Mouse (Mus musculus): ENCODE measurements at regions not wholly inside any gene's neighbourhood (a gene's known extent, or its start where the extent isn't known, plus 50 kb on each side); places are given as distances from the start of the nearest gene placed in this dataset.

DNA sequence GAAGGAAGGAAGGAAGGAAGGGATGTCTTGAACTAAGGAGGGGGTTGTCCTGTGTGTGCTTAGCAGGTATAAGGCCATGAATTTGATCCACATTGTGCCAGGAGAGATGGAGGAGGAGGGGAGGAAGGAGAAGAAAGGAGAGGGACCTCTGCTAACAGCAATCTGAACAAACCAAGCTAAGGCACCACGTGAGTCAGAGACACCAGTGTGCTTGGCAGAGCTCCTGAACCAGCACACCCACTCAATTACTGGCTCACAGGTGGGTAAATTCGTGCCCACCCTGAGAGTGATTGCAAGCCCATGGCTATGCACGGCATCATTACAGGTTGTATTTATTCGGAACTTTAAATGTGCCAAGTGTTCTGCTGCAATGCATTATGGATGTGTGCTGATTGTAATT, 1154.1 kb downstream of the 4930447A16Rik start:
- H3K9ac ChIP-seq (ENCODE audit: low read depth, low read length): no peak overlapping the region
- no peaks in the 10 kb centered on the region for H3K4me1 ChIP-seq (replicated peaks; ENCODE audit: insufficient read depth, low read length)
- no peaks in the 10 kb centered on the region for H3K36me3 ChIP-seq (ENCODE audit: insufficient read depth, low read length)
- no peak for TF ChIP-seq CTCF (IDR thresholded peaks at IDR 0.05; ENCODE audit: low read depth)
- H3K9me3 ChIP-seq (replicated peaks; ENCODE audit: low read length): no peaks in the 10 kb centered on the region
- DNase-seq (ENCODE audit: low spot score) (no peak), ATAC-seq (replicated peaks; ENCODE audit: low FRiP score, low read depth) (no peak)
- H3K4me2 ChIP-seq (ENCODE audit: low read length): no peak overlapping the region
- no peaks in the 10 kb centered on the region for H3K27me3 ChIP-seq (ENCODE audit: insufficient read depth, low read length)
- 79% methylated on average over 4 of the region's 4 CpGs for WGBS
- no peak overlapping the region for H3K27ac ChIP-seq
- H3K4me3 ChIP-seq (replicated peaks; ENCODE audit: low read depth, low read length): no peak overlapping the region

DNA sequence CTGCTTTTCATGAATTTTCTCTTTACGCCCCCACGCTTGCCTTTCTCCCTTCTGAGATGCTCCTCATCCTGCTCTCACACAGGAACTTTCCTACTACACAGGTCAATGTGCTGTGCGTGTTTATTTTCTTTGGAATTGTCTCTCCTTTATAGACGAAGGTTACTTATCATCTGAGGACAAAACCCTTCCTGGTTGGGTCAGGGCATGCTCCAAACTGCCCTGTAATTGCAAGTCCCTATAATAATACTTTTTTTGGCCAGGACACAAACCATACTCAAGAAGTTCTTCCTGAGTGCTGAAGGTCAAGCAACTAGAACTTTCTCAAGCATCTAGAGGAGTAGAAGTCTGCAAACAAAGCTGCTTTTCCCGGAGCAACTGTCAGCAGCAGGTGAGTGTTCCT, 1158.1 kb downstream of the 4930447A16Rik start:
- H3K36me3 ChIP-seq (ENCODE audit: insufficient read depth, low read length): no peaks in the 10 kb centered on the region
- no peaks in the 10 kb centered on the region for H3K9me3 ChIP-seq (replicated peaks; ENCODE audit: low read length)
- no peak overlapping the region for H3K27ac ChIP-seq
- no peaks in the 10 kb centered on the region for H3K27me3 ChIP-seq (ENCODE audit: insufficient read depth, low read length)
- H3K4me1 ChIP-seq (replicated peaks; ENCODE audit: insufficient read depth, low read length): no peaks in the 10 kb centered on the region
- no peak overlapping the region for H3K4me3 ChIP-seq (replicated peaks; ENCODE audit: low read depth, low read length)
- WGBS: 57% methylated on average over 5 of the region's 5 CpGs
- DNase-seq (ENCODE audit: low spot score) (no peak), ATAC-seq (replicated peaks; ENCODE audit: low FRiP score, low read depth) (no peak)
- TF ChIP-seq CTCF (IDR thresholded peaks at IDR 0.05; ENCODE audit: low read depth): no peak
- H3K9ac ChIP-seq (ENCODE audit: low read depth, low read length): no peak overlapping the region
- no peak overlapping the region for H3K4me2 ChIP-seq (ENCODE audit: low read length)

DNA sequence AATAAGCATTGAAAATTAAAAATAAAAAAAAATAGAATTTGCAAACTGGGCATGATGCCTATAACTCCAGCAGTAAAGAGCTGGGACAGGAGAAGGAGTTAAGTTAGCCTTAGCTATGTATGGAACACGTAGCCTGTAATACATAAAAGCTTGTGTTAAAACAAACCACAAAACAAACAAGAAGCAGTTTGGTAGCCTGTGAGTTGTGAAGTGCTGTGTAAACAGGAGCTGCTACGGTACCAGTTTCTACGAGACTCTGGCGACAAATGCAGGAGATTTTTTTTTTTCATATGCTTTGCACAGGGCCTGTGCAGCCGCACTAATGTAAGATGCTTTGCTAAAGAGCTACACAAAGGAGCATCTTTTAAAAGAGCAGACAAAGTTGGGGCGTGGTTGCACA, 1159.1 kb downstream of the 4930447A16Rik start:
- DNase-seq (ENCODE audit: low spot score): no peak
- 85% methylated on average over 6 of the region's 6 CpGs for WGBS
- no peak for ATAC-seq (replicated peaks; ENCODE audit: low FRiP score, low read depth)

DNA sequence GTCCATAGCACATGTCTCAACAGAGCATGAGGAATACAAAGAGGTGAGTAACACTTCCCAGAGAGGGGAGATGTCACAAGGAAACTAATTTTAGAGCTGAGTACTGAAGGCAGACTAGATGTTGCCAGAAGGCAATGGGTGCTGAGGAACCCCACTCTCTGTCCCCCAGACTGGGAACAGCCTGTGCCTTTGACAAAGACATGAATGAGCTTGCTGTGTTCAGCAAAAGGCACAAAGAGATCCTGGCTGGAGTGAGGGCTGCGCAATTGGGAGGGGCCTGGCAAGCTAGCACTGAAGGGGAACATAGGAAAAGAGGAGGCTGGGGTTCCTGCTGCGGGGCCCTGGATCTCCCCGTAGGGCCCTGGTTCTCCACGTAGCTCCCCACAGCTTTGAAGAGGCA, 1160.3 kb downstream of the 4930447A16Rik start:
- no peaks in the 10 kb centered on the region for H3K36me3 ChIP-seq (ENCODE audit: insufficient read depth, low read length)
- no peaks in the 10 kb centered on the region for H3K9me3 ChIP-seq (replicated peaks; ENCODE audit: low read length)
- TF ChIP-seq CTCF (IDR thresholded peaks at IDR 0.05; ENCODE audit: low read depth): no peak
- H3K4me2 ChIP-seq (ENCODE audit: low read length): no peak overlapping the region
- H3K27me3 ChIP-seq (ENCODE audit: insufficient read depth, low read length): no peaks in the 10 kb centered on the region
- H3K27ac ChIP-seq: no peak overlapping the region
- H3K4me1 ChIP-seq (replicated peaks; ENCODE audit: insufficient read depth, low read length): no peaks in the 10 kb centered on the region
- WGBS: 84% methylated on average over 4 of the region's 4 CpGs
- no peak overlapping the region for H3K4me3 ChIP-seq (replicated peaks; ENCODE audit: low read depth, low read length)
- ATAC-seq (replicated peaks; ENCODE audit: low FRiP score, low read depth) (no peak), DNase-seq (ENCODE audit: low spot score) (no peak)
- no peak overlapping the region for H3K9ac ChIP-seq (ENCODE audit: low read depth, low read length)

More for the DNA sequence above, 1159.1 kb downstream of the 4930447A16Rik start:
- H3K4me3 ChIP-seq (replicated peaks; ENCODE audit: low read depth, low read length): no peak overlapping the region
- no peak for TF ChIP-seq CTCF (IDR thresholded peaks at IDR 0.05; ENCODE audit: low read depth)
- H3K27me3 ChIP-seq (ENCODE audit: insufficient read depth, low read length): no peaks in the 10 kb centered on the region
- no peak overlapping the region for H3K27ac ChIP-seq
- H3K36me3 ChIP-seq (ENCODE audit: insufficient read depth, low read length): no peaks in the 10 kb centered on the region
- no peak overlapping the region for H3K9ac ChIP-seq (ENCODE audit: low read depth, low read length)
- H3K4me2 ChIP-seq (ENCODE audit: low read length): no peak overlapping the region
- H3K4me1 ChIP-seq (replicated peaks; ENCODE audit: insufficient read depth, low read length): no peaks in the 10 kb centered on the region
- no peaks in the 10 kb centered on the region for H3K9me3 ChIP-seq (replicated peaks; ENCODE audit: low read length)

DNA sequence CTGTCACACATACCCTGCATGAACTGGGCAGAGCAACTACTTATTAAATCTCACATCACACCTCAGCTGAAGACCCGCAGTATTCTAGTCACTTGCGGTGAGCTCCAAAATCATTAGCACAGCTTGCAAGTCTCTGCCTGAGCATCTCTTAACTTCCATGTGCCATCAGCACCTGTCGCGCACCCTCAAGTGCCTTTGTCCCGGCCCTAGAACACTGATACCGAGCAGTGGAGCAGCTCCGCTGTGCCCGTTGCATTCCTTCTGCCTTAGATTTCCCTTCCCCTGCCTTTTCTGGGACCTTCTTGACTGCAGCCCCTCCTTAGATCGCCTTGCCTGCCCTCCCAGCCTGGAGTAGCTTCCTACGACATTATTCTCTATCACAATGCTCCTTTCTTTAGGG, 1161.2 kb downstream of the 4930447A16Rik start:
- no peaks in the 10 kb centered on the region for H3K4me1 ChIP-seq (replicated peaks; ENCODE audit: insufficient read depth, low read length)
- no peak for ATAC-seq (replicated peaks; ENCODE audit: low FRiP score, low read depth)
- no peaks in the 10 kb centered on the region for H3K9me3 ChIP-seq (replicated peaks; ENCODE audit: low read length)
- H3K27me3 ChIP-seq (ENCODE audit: insufficient read depth, low read length): no peaks in the 10 kb centered on the region
- TF ChIP-seq CTCF (IDR thresholded peaks at IDR 0.05; ENCODE audit: low read depth): no peak
- no peaks in the 10 kb centered on the region for H3K36me3 ChIP-seq (ENCODE audit: insufficient read depth, low read length)
- H3K4me3 ChIP-seq (replicated peaks; ENCODE audit: low read depth, low read length): no peak overlapping the region
- H3K9ac ChIP-seq (ENCODE audit: low read depth, low read length): no peak overlapping the region
- no peak for DNase-seq (ENCODE audit: low spot score)
- 78% methylated on average over 10 of the region's 10 CpGs for WGBS
- H3K27ac ChIP-seq: no peak overlapping the region
- no peak overlapping the region for H3K4me2 ChIP-seq (ENCODE audit: low read length)

DNA sequence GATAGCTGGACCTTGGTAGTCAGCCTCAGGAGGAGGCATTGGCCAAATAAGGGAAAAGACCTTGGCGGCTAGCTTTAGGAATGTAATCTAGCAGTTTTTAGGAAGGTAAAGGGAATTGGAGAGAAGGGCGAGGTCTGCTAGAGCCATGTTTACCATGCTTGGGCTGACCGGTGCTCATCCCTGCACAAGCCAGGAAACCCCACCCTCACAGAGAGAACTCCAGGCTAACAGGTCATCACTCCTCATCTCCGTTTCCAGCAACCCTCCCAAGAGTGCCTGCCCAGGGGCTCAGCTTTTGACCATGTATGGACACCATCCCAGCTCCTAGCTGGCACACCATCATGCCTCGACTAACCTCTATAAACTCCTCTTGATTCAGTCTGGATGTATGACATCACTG, 1162.9 kb downstream of the 4930447A16Rik start:
- 72% methylated on average over 5 of the region's 5 CpGs for WGBS
- no peaks in the 10 kb centered on the region for H3K27me3 ChIP-seq (ENCODE audit: insufficient read depth, low read length)
- H3K4me1 ChIP-seq (replicated peaks; ENCODE audit: insufficient read depth, low read length): no peaks in the 10 kb centered on the region
- no peak overlapping the region for H3K4me3 ChIP-seq (replicated peaks; ENCODE audit: low read depth, low read length)
- TF ChIP-seq CTCF (IDR thresholded peaks at IDR 0.05; ENCODE audit: low read depth): no peak
- H3K9me3 ChIP-seq (replicated peaks; ENCODE audit: low read length): no peaks in the 10 kb centered on the region
- no peak for ATAC-seq (replicated peaks; ENCODE audit: low FRiP score, low read depth)
- DNase-seq (ENCODE audit: low spot score): no peak
- no peak overlapping the region for H3K4me2 ChIP-seq (ENCODE audit: low read length)
- no peaks in the 10 kb centered on the region for H3K36me3 ChIP-seq (ENCODE audit: insufficient read depth, low read length)
- H3K9ac ChIP-seq (ENCODE audit: low read depth, low read length): no peak overlapping the region
- no peak overlapping the region for H3K27ac ChIP-seq

DNA sequence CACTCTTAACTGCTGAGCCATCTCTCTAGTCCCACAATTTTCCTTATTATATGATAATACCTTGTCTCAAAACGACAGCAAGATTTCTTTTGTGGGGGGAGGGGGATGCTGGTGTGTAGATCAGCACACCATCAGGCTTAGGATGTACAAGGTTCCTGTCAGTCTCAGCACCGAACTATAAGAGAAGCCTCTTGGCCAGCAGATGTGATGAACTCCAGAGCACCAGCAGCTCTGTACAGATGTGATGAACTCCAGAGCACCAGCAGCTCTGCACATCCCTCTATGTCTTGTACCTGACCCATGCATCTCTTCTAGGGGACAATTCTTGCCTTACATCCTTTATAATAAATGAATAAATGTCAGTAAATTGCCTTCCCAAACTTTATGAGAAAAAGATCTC, 1163.7 kb downstream of the 4930447A16Rik start:
- 71% methylated on average over 2 of the region's 2 CpGs for WGBS
- ATAC-seq (replicated peaks; ENCODE audit: low FRiP score, low read depth) (no peak), DNase-seq (ENCODE audit: low spot score) (no peak)
- no peaks in the 10 kb centered on the region for H3K27me3 ChIP-seq (ENCODE audit: insufficient read depth, low read length)
- H3K36me3 ChIP-seq (ENCODE audit: insufficient read depth, low read length): no peaks in the 10 kb centered on the region
- H3K4me3 ChIP-seq (replicated peaks; ENCODE audit: low read depth, low read length): no peak overlapping the region
- no peaks in the 10 kb centered on the region for H3K9me3 ChIP-seq (replicated peaks; ENCODE audit: low read length)
- H3K27ac ChIP-seq: no peak overlapping the region
- no peak for TF ChIP-seq CTCF (IDR thresholded peaks at IDR 0.05; ENCODE audit: low read depth)
- H3K4me2 ChIP-seq (ENCODE audit: low read length): no peak overlapping the region
- no peaks in the 10 kb centered on the region for H3K4me1 ChIP-seq (replicated peaks; ENCODE audit: insufficient read depth, low read length)
- no peak overlapping the region for H3K9ac ChIP-seq (ENCODE audit: low read depth, low read length)

All from kidney, postnatal 0 days (tissue).